Mouse (Mus musculus): Measurements from ENCODE around the gene Srrt.

- TF ChIP-seq CTCF (IDR thresholded peaks at IDR 0.05; ENCODE audit: extremely low read depth, insufficient read depth, low read length) (no peak), POLR2A (IDR thresholded peaks at IDR 0.05; ENCODE audit: extremely low read depth, insufficient read depth, low read length) (no peak)
Observed at GRCm38 (mm10) chr5:137351058-137351380, 43.5 kb upstream of the Srrt start.
